Mouse (Mus musculus) neural tube, embryonic 14.5 days (tissue): ENCODE measurements at regions not wholly inside any gene's neighbourhood (a gene's known extent, or its start where the extent isn't known, plus 50 kb on each side); places are given as distances from the start of the nearest gene placed in this dataset.

ENCODE experiments used
- ATAC-seq: fragments of 200-750 bp; cut with Nextera tagmentation; 2 replicates; pipeline ENCODE4 v1.8.0; 2017; ENCODE audit warnings: low read depth, mild to moderate bottlenecking, moderate TSS enrichment, moderate library complexity
- H3K27ac ChIP-seq: fragments of 300-500 bp; sonication (generic); 2 replicates; pipeline ENCODE4 v1.5.1; 2014; ENCODE audit warnings: low read depth, mild to moderate bottlenecking, control low read depth, low read length, moderate library complexity, mixed read lengths
- H3K27me3 ChIP-seq: fragments of 300-500 bp; sonication (generic); 2 replicates; pipeline ENCODE4 v1.6.1; 2014; ENCODE audit warnings: low read length; ENCODE audit not compliant: control insufficient read depth, insufficient read depth
- H3K36me3 ChIP-seq: fragments of 300-500 bp; sonication (generic); 2 replicates; pipeline ENCODE4 v1.6.1; 2014; ENCODE audit warnings: low read length, mixed read lengths; ENCODE audit not compliant: control insufficient read depth, insufficient read depth
- H3K4me1 ChIP-seq: fragments of 300-500 bp; sonication (generic); 2 replicates; pipeline ENCODE4 v1.6.1; 2014; ENCODE audit warnings: low read length; ENCODE audit not compliant: control insufficient read depth, insufficient read depth
- H3K4me2 ChIP-seq: fragments of 300-500 bp; sonication (generic); 2 replicates; pipeline ENCODE4 v1.6.1; 2014; ENCODE audit warnings: mild to moderate bottlenecking, low read depth, low read length, control low read depth
- H3K4me3 ChIP-seq: fragments of 300-500 bp; sonication (generic); 2 replicates; pipeline ENCODE4 v1.5.1; 2014; ENCODE audit warnings: low read depth, low read length, control low read depth, mixed read lengths
- H3K9ac ChIP-seq: fragments of 300-500 bp; sonication (generic); replicated peaks from 2 replicates; pipeline ENCODE4 v1.6.1; 2014; ENCODE audit warnings: low read depth, mild to moderate bottlenecking, control low read depth, low read length, mixed read lengths
- H3K9me3 ChIP-seq: fragments of 300-500 bp; sonication (generic); 2 replicates; pipeline ENCODE4 v1.6.1; 2016; ENCODE audit warnings: low read length; ENCODE audit not compliant: control insufficient read depth
- WGBS: fragments of 180-500 bp; shearing (Covaris S2); extraction: QIAGEN DNeasy Blood & Tissue Kit; methylation state at CpG from one replicate; pipeline ENCODE4 v1.1.7; 2014; 5-methylcytosine and 5-hydroxymethylcytosine counted together

- ATAC-seq: no peak
- Histone ChIP-seq H3K36me3 (no peaks in the 10 kb centered on the region), H3K27me3 (no peaks in the 10 kb centered on the region), H3K27ac (no peak overlapping the region), H3K4me2 (no peak overlapping the region), H3K9me3 (no peaks in the 10 kb centered on the region), H3K9ac (no peak overlapping the region), H3K4me1 (no peaks in the 10 kb centered on the region), H3K4me3 (no peak overlapping the region)
- WGBS: 86% methylated on average over 6 of the region's 6 CpGs
Observed at GRCm38 (mm10) chr2:159145980-159146379, 351.4 kb downstream of the Dhx35 start.

GRCm38 (mm10) chr2:159163985-159164384 is 369.4 kb downstream of the Dhx35 start:
- 37% methylated on average over 7 of the region's 7 CpGs for WGBS
- Histone ChIP-seq H3K4me2 (no peak overlapping the region), H3K9ac (no peak overlapping the region), H3K27me3 (no peaks in the 10 kb centered on the region), H3K4me1 (no peaks in the 10 kb centered on the region), H3K27ac (no peak overlapping the region), H3K36me3 (no peaks in the 10 kb centered on the region), H3K9me3 (no peaks in the 10 kb centered on the region), H3K4me3 (no peak overlapping the region)
- ATAC-seq: no peak

- Histone ChIP-seq H3K36me3 (no peaks in the 10 kb centered on the region), H3K4me1 (no peaks in the 10 kb centered on the region), H3K4me3 (no peak overlapping the region), H3K9ac (no peak overlapping the region), H3K4me2 (no peak overlapping the region), H3K9me3 (no peaks in the 10 kb centered on the region), H3K27ac (no peak overlapping the region), H3K27me3 (no peaks in the 10 kb centered on the region)
- ATAC-seq: no peak
- WGBS: 71% methylated on average over 7 of the region's 7 CpGs
Observed at GRCm38 (mm10) chr2:159168553-159169064, 374.0 kb downstream of the Dhx35 start.

GRCm38 (mm10) chr2:159196156-159196555 is 401.5 kb downstream of the Dhx35 start:
- Histone ChIP-seq H3K27ac (no peak overlapping the region), H3K36me3 (no peaks in the 10 kb centered on the region), H3K9me3 (no peaks in the 10 kb centered on the region), H3K4me1 (no peaks in the 10 kb centered on the region), H3K27me3 (no peaks in the 10 kb centered on the region), H3K9ac (no peak overlapping the region), H3K4me3 (no peak overlapping the region), H3K4me2 (no peak overlapping the region)
- WGBS: 21% methylated on average over 7 of the region's 7 CpGs
- no peak for ATAC-seq

GRCm38 (mm10) chr2:159232266-159232665 is 437.7 kb downstream of the Dhx35 start:
- no peak overlapping the region for H3K9ac ChIP-seq
- ATAC-seq: no peak
- H3K9me3 ChIP-seq: no peaks in the 10 kb centered on the region
- no peak overlapping the region for H3K4me3 ChIP-seq
- no peaks in the 10 kb centered on the region for H3K36me3 ChIP-seq
- H3K27me3 ChIP-seq: no peaks in the 10 kb centered on the region
- H3K4me1 ChIP-seq: no peaks in the 10 kb centered on the region
- 21% methylated on average over 2 of the region's 2 CpGs for WGBS
- H3K4me2 ChIP-seq: no peak overlapping the region
- no peak overlapping the region for H3K27ac ChIP-seq

GRCm38 (mm10) chr2:159235000-159235399 is 440.4 kb downstream of the Dhx35 start:
- H3K4me3 ChIP-seq: no peak overlapping the region
- 30% methylated on average over 6 of the region's 6 CpGs for WGBS
- H3K4me1 ChIP-seq: no peaks in the 10 kb centered on the region
- no peaks in the 10 kb centered on the region for H3K9me3 ChIP-seq
- no peak overlapping the region for H3K9ac ChIP-seq
- H3K27me3 ChIP-seq: no peaks in the 10 kb centered on the region
- no peaks in the 10 kb centered on the region for H3K36me3 ChIP-seq
- no peak overlapping the region for H3K4me2 ChIP-seq
- ATAC-seq: no peak
- H3K27ac ChIP-seq: no peak overlapping the region

- H3K4me1 ChIP-seq: no peaks in the 10 kb centered on the region
- H3K27ac ChIP-seq: no peak overlapping the region
- 37% methylated on average over 6 of the region's 6 CpGs for WGBS
- H3K9me3 ChIP-seq: no peaks in the 10 kb centered on the region
- no peak overlapping the region for H3K4me3 ChIP-seq
- H3K27me3 ChIP-seq: no peaks in the 10 kb centered on the region
- H3K9ac ChIP-seq: no peak overlapping the region
- H3K4me2 ChIP-seq: no peak overlapping the region
- no peaks in the 10 kb centered on the region for H3K36me3 ChIP-seq
- ATAC-seq: no peak
Observed at GRCm38 (mm10) chr2:159250065-159250464, 455.5 kb downstream of the Dhx35 start.

GRCm38 (mm10) chr2:159250993-159251665 is 456.5 kb downstream of the Dhx35 start:
- no peak for ATAC-seq
- no peak overlapping the region for H3K27ac ChIP-seq
- no peak overlapping the region for H3K9ac ChIP-seq
- no peaks in the 10 kb centered on the region for H3K36me3 ChIP-seq
- no peaks in the 10 kb centered on the region for H3K4me1 ChIP-seq
- H3K9me3 ChIP-seq: no peaks in the 10 kb centered on the region
- H3K27me3 ChIP-seq: no peaks in the 10 kb centered on the region
- 81% methylated on average over 6 of the region's 6 CpGs for WGBS
- no peak overlapping the region for H3K4me3 ChIP-seq
- no peak overlapping the region for H3K4me2 ChIP-seq

GRCm38 (mm10) chr2:159270221-159271080 is 475.8 kb downstream of the Dhx35 start:
- Histone ChIP-seq H3K27me3 (no peaks in the 10 kb centered on the region), H3K9ac (no peak overlapping the region), H3K4me1 (no peaks in the 10 kb centered on the region), H3K27ac (no peak overlapping the region), H3K9me3 (no peaks in the 10 kb centered on the region), H3K4me3 (no peak overlapping the region), H3K36me3 (no peaks in the 10 kb centered on the region), H3K4me2 (no peak overlapping the region)
- WGBS: 69% methylated on average over 10 of the region's 10 CpGs
- no peak for ATAC-seq
